Mouse (Mus musculus): ENCODE measurements around the gene Trmt10a. TPM values are rescaled to one million over a fixed set of nuclear protein-coding genes. Genes with fewer than 3 reads are reported as not detected.
"Not testable (repeated sequence)": the region's sequence is repeated elsewhere in the genome, so short reads cannot be mapped to it uniquely, and the experiment has no call there.

Gene Trmt10a
- polyA plus RNA-seq, 1 experiment from 2014 or later: 9.0 TPM

DNA sequence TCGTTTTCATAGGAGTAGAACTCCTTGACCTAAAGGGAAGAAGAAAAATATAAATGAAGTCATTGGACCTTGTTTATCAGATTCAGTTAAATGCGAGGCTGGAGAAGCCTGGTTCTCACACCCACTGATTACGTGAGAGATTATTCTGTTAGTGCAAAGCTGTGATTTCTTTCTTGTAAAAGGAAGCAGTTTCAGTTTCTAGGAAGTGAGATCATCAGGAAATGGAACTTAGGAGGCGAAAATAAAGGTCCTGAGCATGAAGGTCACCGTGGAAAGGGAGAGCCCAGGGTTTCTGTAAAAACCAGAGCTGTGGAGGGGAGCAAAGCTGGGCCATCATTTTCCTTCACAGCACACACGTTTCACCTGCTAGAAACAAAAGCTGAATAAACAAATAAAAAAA is 24.9 kb upstream of the Trmt10a start:
- no peak overlapping the region for H3K4me3 ChIP-seq
- no peak overlapping the region for H3K9ac ChIP-seq
- H3K4me2 ChIP-seq: no peak overlapping the region
- no peaks in the 10 kb centered on the region for H3K36me3 ChIP-seq
- H3K4me1 ChIP-seq (replicated peaks): no peaks in the 10 kb centered on the region
- ATAC-seq (ENCODE audit: low read depth): no peak
- WGBS: 80% methylated on average over 6 of the region's 6 CpGs
- H3K27ac ChIP-seq (replicated peaks): no peak overlapping the region
- H3K27me3 ChIP-seq: no peaks in the 10 kb centered on the region
- H3K9me3 ChIP-seq: no peaks in the 10 kb centered on the region

DNA sequence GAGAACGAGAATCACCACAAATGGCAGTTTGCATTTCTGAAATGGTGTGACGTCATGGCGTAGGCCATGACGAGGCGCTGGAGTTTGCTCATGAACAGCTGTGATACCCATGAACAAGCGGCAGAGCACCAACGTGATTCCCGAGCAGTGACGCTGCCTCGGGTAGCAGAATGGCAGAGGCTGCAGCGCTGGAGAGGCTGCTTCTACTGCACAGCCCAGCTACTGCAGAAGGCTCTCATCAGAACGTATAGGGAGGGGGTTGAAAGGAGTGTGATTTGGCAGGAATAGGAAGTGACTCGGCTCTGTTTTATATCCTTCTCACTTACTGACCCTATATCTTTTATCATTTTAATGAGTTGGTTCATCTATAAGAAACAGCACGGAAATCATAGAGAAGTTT is 24.4 kb upstream of the Trmt10a start:
- H3K9me3 ChIP-seq: no peaks in the 10 kb centered on the region
- H3K4me1 ChIP-seq (replicated peaks): no peaks in the 10 kb centered on the region
- no peak for ATAC-seq (ENCODE audit: low read depth)
- WGBS: 78% methylated on average over 14 of the region's 14 CpGs
- no peak overlapping the region for H3K27ac ChIP-seq (replicated peaks)
- H3K27me3 ChIP-seq: no peaks in the 10 kb centered on the region
- no peak overlapping the region for H3K4me3 ChIP-seq
- no peak overlapping the region for H3K9ac ChIP-seq
- no peak overlapping the region for H3K4me2 ChIP-seq
- H3K36me3 ChIP-seq: no peaks in the 10 kb centered on the region

DNA sequence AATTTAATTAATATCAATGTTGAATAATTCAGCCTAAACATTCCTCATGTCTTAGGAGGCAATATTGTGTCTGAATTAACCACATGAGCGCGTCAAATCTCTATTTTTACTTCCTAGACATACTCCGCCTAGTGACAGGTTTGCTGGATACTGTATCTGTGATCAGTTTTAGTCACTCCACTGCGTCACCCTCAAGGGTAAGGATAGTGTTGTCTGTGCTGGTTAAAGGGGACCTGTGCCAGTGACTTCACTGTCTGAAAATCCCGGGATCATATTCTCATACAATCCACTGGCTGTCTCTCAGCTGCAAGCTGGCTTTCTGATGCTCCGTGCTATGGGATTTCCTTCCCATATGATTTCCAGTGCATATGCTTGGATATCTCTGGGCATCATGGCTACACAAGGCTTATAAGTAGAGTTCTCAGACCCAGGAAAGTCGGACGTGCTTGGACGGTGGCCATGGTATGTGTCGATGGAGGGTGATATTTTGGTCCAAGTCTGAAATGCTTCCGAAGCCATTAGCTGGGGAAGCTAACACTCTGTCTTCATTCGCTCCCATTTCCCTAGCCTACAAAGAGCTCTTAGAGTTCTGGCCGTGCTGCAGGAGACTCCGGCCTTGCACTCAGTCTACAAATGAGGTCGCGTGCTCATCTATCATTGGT is 23.7 kb upstream of the Trmt10a start:
- ATAC-seq (ENCODE audit: low read depth): no peak
- Histone ChIP-seq H3K27ac (replicated peaks) (no peak overlapping the region), H3K27me3 (no peaks in the 10 kb centered on the region), H3K4me3 (no peak overlapping the region), H3K4me1 (replicated peaks) (no peaks in the 10 kb centered on the region), H3K9ac (no peak overlapping the region), H3K9me3 (no peaks in the 10 kb centered on the region), H3K36me3 (no peaks in the 10 kb centered on the region), H3K4me2 (no peak overlapping the region)
- 94% methylated on average over 16 of the region's 16 CpGs for WGBS

DNA sequence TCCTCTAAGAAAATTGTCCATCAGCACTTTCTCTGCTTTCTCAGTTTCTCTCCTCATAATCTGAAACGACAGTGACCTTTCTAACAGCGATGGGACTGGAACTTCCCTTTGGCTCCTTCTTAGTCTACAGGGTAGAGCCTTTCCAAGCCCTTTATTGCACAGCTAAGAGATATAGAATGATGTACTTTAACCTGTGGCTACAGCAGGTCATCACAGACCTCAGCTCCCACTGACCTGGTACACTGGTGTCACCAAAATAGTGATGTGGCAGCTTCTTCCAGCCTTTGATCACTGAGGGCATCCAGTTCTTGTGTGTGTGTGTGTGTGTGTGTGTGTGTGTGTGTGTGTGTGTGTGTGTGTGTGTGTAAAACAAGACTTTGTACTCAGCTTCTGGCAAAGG is 21.8 kb upstream of the Trmt10a start:
- no peaks in the 10 kb centered on the region for H3K9me3 ChIP-seq
- H3K4me2 ChIP-seq: no peak overlapping the region
- H3K27ac ChIP-seq (replicated peaks): no peak overlapping the region
- ATAC-seq (ENCODE audit: low read depth): no peak
- H3K4me1 ChIP-seq (replicated peaks): no peaks in the 10 kb centered on the region
- H3K36me3 ChIP-seq: no peaks in the 10 kb centered on the region
- no peaks in the 10 kb centered on the region for H3K27me3 ChIP-seq
- H3K9ac ChIP-seq: no peak overlapping the region
- 92% methylated on average over 2 of the region's 2 CpGs for WGBS
- H3K4me3 ChIP-seq: no peak overlapping the region

DNA sequence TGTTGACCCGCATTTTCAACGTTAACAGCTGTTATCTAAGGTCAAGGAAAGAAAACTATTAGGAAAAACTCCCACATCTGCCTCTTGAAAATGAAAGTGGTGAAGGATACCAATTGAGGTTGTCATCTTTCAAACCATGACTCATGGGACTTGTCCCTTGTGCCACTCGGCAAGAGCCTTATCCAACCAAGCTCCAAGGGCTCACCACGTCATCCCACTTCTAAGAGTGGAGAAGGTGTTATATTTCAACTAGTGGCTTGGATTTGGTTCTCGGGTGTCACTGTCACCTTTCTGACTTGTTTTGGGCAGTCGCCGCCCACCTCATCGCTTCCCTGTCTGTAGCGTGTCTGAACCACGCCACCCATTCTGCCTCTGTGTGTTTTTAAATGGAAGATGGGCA is 19.4 kb upstream of the Trmt10a start:
- no peak overlapping the region for H3K9ac ChIP-seq
- H3K4me2 ChIP-seq: no peak overlapping the region
- H3K27me3 ChIP-seq: no peaks in the 10 kb centered on the region
- H3K4me3 ChIP-seq: no peak overlapping the region
- H3K27ac ChIP-seq (replicated peaks): no peak overlapping the region
- H3K36me3 ChIP-seq: no peaks in the 10 kb centered on the region
- 92% methylated on average over 10 of the region's 10 CpGs for WGBS
- H3K9me3 ChIP-seq: no peaks in the 10 kb centered on the region
- no peaks in the 10 kb centered on the region for H3K4me1 ChIP-seq (replicated peaks)
- ATAC-seq (ENCODE audit: low read depth): no peak

DNA sequence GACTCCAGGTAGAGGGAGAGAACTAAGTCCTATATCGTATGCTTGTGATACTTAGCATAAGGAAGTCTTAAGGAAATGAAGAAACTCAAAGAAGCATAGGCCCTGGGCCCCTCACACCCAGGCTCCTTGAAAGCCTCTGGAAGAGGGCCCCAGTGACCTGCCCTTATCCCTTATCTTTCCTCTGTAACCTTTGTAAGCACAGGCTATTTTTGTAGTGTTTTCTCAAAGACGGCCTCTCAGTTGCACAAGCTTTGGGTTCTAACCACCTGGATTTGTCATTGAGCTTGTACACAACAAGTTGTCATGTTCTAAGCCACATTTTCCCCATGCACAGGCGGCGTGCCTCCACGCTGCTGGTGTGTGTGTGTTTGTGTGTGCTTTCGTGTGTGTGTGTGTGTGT is 14.1 kb upstream of the Trmt10a start:
- Histone ChIP-seq H3K4me1 (replicated peaks) (no peaks in the 10 kb centered on the region), H3K27ac (replicated peaks) (no peak overlapping the region), H3K36me3 (no peaks in the 10 kb centered on the region), H3K9ac (no peak overlapping the region), H3K9me3 (no peaks in the 10 kb centered on the region), H3K27me3 (no peaks in the 10 kb centered on the region), H3K4me2 (no peak overlapping the region), H3K4me3 (no peak overlapping the region)
- 96% methylated on average over 6 of the region's 6 CpGs for WGBS
- ATAC-seq (ENCODE audit: low read depth): no peak

DNA sequence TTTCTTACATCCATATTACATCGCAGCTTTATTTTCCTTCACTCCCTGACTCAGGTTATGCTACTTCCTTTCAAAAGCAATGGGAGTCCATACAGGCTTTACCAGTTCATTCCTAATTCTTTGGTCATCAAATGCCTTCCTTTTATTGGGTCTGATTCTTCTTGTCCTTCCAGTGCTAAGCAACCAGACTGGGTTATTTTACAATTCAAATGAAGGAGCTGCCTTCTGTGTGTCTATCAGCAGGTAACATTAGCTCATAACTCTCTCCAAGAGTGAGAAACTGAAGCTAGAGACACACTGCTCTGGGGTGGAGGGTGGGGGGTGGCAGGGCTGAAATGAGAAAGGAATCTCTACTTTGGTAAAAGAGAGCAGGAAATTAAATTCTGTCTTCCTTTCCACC is 12.6 kb upstream of the Trmt10a start:
- Histone ChIP-seq H3K9me3 (no peaks in the 10 kb centered on the region), H3K27me3 (no peaks in the 10 kb centered on the region), H3K36me3 (no peaks in the 10 kb centered on the region), H3K4me2 (no peak overlapping the region), H3K27ac (replicated peaks) (no peak overlapping the region), H3K4me3 (no peak overlapping the region), H3K9ac (no peak overlapping the region), H3K4me1 (replicated peaks) (no peaks in the 10 kb centered on the region)
- ATAC-seq (ENCODE audit: low read depth): no peak
- 41% methylated on average over 1 of the region's 1 CpGs for WGBS

DNA sequence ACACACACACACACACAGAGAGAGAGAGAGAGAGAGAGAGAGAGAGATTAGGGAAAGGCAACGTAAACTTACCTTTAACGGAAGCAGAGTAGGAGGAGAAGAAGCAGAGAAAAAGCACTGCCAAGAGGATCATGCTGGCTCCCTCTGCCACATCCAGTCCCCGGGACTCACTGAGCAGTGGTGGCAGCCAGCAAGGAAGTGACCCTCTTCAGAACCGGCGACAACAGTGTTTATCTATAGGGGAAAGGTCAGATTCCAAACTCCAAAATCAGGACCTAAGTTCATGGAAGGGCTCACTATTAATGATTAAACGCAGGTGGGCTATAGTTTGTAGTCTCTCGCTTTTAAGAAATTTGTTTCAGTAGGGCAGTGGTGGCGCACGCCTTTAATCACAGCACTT is 12.1 kb upstream of the Trmt10a start:
- 70% methylated on average over 9 of the region's 9 CpGs for WGBS
- Histone ChIP-seq H3K4me2 (no peak overlapping the region), H3K4me3 (no peak overlapping the region), H3K27ac (replicated peaks) (no peak overlapping the region), H3K4me1 (replicated peaks) (no peaks in the 10 kb centered on the region), H3K9ac (no peak overlapping the region), H3K27me3 (no peaks in the 10 kb centered on the region), H3K36me3 (no peaks in the 10 kb centered on the region), H3K9me3 (no peaks in the 10 kb centered on the region)
- ATAC-seq (ENCODE audit: low read depth): no peak

DNA sequence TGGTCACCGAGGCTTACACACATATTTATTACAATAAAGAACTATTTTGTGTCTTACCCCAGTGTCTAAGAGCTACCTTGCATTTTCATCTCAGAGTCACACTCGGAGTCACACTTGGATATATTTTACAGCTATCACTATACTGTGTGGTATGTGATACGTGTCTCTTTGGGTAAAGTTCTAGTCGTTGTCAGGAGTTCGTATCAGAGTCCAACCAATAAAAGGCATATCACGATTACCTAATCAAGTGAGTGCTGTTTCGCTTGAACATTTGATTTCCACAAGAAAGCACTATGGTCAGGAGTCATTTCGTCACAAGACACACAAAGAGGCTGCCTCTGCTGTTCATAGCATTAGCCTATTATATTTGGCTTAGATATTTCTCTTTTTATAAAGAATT is 9.8 kb upstream of the Trmt10a start:
- Histone ChIP-seq H3K36me3 (no peaks in the 10 kb centered on the region), H3K4me3 (no peak overlapping the region), H3K9ac (no peak overlapping the region), H3K4me2 (no peak overlapping the region), H3K4me1 (replicated peaks) (no peaks in the 10 kb centered on the region), H3K9me3 (no peaks in the 10 kb centered on the region), H3K27ac (replicated peaks) (no peak overlapping the region), H3K27me3 (no peaks in the 10 kb centered on the region)
- ATAC-seq (ENCODE audit: low read depth): no peak
- 86% methylated on average over 8 of the region's 8 CpGs for WGBS

DNA sequence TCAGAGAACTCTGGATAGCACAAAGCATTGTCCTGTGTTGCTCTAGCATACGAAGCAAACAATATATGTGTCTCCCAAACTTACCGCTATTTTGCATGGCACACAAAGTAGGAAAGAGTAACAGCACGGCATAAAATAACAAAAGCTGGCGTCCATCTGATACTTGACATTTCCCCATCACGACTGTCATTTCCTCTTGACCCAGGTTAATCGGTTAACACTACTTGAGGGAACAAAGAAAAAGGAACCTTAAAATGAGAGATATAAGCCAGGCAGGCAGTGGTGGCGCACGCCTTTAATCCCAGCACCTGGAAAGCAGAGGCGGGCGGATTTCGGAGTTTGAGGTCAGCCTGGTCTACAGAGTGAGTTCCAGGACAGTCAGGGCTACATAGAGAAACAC is 9.3 kb upstream of the Trmt10a start:
- Histone ChIP-seq H3K4me2 (no peak overlapping the region), H3K36me3 (no peaks in the 10 kb centered on the region), H3K4me1 (replicated peaks) (no peaks in the 10 kb centered on the region), H3K9ac (no peak overlapping the region), H3K27me3 (no peaks in the 10 kb centered on the region), H3K27ac (replicated peaks) (no peak overlapping the region), H3K4me3 (no peak overlapping the region), H3K9me3 (no peaks in the 10 kb centered on the region)
- no peak for ATAC-seq (ENCODE audit: low read depth)
- WGBS: 87% methylated on average over 11 of the region's 11 CpGs

DNA sequence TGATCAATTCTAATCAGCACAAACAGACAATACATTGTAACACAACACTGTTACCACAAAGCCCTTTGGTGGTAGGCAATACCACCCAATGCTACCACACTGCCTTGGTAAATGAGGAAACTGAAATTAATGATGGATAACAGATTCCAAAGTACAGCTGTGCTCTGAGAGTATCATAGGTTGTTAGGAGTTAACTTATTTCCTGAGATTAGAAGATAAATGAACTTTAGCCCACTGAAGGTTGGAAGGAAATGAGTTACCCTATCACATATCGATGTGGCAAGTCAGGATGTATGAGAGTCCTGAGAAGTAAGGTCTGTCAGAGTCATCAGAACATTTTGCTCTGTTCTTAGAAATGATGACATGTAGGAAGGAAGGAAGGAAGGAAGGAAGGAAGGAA is 8.7 kb upstream of the Trmt10a start:
- no peaks in the 10 kb centered on the region for H3K4me1 ChIP-seq (replicated peaks)
- H3K36me3 ChIP-seq: no peaks in the 10 kb centered on the region
- 92% methylated on average over 1 of the region's 1 CpGs for WGBS
- no peak overlapping the region for H3K4me2 ChIP-seq
- no peak overlapping the region for H3K4me3 ChIP-seq
- no peak overlapping the region for H3K27ac ChIP-seq (replicated peaks)
- no peak for ATAC-seq (ENCODE audit: low read depth)
- H3K27me3 ChIP-seq: no peaks in the 10 kb centered on the region
- H3K9me3 ChIP-seq: no peaks in the 10 kb centered on the region
- no peak overlapping the region for H3K9ac ChIP-seq

DNA sequence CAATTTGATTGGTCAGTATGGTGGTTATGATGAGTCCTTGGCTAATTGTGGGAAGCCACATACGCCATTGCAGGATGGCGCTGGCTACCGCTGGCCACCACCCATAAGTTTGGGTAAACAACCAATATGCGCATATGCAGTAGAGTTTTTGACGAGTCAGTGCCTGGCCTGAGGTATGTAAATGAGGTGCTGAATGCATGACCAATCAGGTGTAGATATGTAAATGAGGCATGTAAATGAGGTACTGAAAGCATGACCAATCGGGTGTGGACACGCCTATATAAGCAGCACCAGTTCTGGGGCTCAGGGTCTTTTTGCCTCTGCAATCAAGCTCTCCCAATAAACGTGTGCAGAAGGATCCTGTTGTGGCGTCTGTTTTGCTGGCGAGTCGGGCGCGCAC is 5.1 kb upstream of the Trmt10a start:
- H3K4me1 ChIP-seq (replicated peaks); H3K27ac ChIP-seq (replicated peaks); H3K27me3 ChIP-seq; H3K9me3 ChIP-seq; ATAC-seq (ENCODE audit: low read depth); H3K4me2 ChIP-seq; H3K9ac ChIP-seq; H3K4me3 ChIP-seq; H3K36me3 ChIP-seq: not testable (repeated sequence)
- WGBS: 74% methylated on average over 13 of the region's 13 CpGs

DNA sequence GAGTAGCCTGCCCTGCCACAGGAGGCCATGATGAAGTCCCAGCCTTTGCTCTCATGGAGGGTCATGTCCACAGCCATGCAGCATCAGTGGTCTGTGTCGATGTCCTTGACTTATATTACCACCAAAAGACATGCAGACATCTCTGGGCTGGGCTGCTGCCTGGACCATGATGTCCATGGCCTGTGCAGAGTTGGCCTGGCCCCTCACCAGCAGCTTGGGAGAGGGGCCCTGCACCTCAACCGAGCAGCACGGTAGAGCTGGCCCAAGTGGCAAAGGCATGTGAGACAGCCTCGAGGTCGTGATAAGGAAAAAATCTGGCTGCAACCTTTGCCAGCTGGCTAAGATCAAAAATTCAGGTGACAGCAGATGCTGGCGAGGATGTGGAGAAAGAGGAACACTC is 3.6 kb upstream of the Trmt10a start:
- no peak overlapping the region for H3K4me2 ChIP-seq
- H3K36me3 ChIP-seq: no peaks in the 10 kb centered on the region
- H3K27ac ChIP-seq (replicated peaks): no peak overlapping the region
- ATAC-seq (ENCODE audit: low read depth): no peak
- no peaks in the 10 kb centered on the region for H3K27me3 ChIP-seq
- no peaks in the 10 kb centered on the region for H3K9me3 ChIP-seq
- 94% methylated on average over 6 of the region's 6 CpGs for WGBS
- no peak overlapping the region for H3K9ac ChIP-seq
- H3K4me1 ChIP-seq (replicated peaks): peaks cover 9% of the 10 kb centered on the region
- no peak overlapping the region for H3K4me3 ChIP-seq

All from neural tube, embryonic 13.5 days (tissue).